Mouse (Mus musculus) left cerebral cortex, postnatal 10 days (tissue): Measurements from ENCODE around the gene Obscn. TPM values are rescaled to one million over a fixed set of nuclear protein-coding genes. Genes with fewer than 3 reads are reported as not detected.

Source experiments
- DNase-seq, 2 experiments: peaks; one replicate each; pipeline ENCODE4 v3.0.0; 2021 to 2022; ENCODE audit warnings: low spot score in 2 of 2, mixed read lengths in 1 of 2; ENCODE audit errors: extremely low spot score in 1 of 2
- intact Hi-C: fragments of 180-260 bp; cut with DNase I; formaldehyde crosslinking; loops from one replicate; pipeline ENCODE4 v1.15.1; 2025
- total RNA-seq, 2 experiments: library from RNA; stranded (reverse); gene quantifications; 2 replicates each; pipeline ENCODE4 v1.2.3; 2021

Gene Obscn
- total RNA-seq, 2 experiments from 2014 or later, result 2.1 to 2.3 TPM

GRCm38 (mm10) chr11:59083125-59083524, 53.1 kb downstream of the Obscn start:
- intact Hi-C loops, result loop anchor here (5.0 kb wide), 1 partner anchor 71 kb away; no protein-coding TSS in a partner anchor
- DNase-seq, result no peak

DNA sequence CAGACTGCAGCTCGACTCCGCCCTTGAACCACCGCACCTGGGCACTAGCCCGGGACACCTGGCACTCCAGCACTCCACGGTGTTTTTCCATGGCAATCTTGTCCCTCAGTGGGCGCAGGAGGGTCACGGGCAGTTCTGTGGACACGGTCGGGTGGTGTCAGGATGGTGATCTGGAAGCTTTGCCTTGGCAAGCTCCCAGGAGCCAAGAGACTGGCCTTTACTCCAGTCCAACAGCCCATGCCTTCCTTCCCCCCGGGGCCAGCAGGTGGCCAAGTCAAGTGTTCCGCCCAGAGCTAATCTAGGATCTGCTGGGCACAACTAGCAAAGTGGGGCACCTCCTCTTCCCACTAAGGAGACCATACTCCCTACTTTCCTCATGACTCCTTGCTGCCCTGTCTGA, 57.9 kb downstream of the Obscn start:
- DNase-seq, result no peak
- intact Hi-C loops, result no loop called here

DNA sequence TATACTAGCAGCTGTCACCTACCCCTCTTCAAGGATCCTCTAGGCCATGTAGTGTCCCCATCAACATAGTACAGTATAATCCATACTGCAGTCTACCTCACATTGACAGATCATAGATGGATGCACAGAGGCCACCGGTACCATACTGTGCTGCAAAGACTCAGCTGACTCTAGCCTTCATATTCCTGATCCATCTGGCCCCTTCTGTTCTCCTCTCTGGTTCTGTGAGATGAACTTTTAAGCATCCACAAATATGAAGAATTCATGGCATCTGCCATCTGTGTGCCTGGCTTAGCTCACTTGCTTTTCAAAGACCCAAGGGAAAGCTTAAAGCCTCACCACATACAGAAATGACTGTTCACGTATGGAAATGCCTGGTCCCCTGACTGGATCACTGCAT, 65.9 kb downstream of the Obscn start:
- peak in 1 of 2 experiments; percentile 9 for DNase-seq
- intact Hi-C loops, result no loop called here

DNA sequence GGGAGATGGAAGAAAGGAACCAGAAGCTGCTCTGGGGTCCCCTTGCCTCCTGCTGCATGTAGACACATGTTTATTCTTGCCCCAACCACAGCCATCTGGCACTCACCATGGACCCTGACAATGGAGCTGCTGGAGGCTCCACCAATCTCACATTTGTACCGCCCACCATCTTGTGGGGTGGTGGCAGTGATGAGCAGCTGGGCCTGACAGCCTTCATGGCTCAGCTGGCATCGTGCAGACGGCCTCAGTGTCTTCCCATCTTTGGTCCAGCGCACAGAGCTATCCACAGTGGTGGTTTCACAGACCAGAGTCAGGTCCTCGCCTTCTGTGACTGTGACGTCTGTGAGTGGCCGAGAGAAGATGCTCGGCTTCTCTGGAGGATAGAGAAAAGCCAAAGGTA, 67.3 kb downstream of the Obscn start:
- intact Hi-C loops, result no loop called here
- no peak for DNase-seq

DNA sequence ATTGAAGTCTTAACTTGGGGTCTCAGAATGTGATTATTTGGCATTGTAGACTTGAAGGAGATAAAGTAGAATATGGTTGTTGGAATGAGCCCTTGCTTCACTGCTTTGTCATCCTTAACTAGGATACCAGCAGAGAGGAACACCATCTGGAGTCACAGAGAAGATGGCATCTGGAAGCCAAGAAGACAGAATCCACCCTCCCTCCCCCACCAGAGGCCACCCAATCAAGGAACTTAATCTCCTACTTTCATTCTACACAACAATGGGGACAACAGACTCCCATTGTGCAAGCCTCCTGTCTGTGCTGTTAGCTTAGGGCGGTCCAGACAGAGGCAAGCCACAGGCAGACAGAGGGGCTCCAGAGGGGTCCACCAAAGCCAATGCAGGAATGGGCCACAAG, 67.8 kb downstream of the Obscn start:
- no peak for DNase-seq
- intact Hi-C loops, result no loop called here

GRCm38 (mm10) chr11:59067921-59068320, 68.3 kb downstream of the Obscn start:
- intact Hi-C loops, result no loop called here
- DNase-seq, result no peak

DNA sequence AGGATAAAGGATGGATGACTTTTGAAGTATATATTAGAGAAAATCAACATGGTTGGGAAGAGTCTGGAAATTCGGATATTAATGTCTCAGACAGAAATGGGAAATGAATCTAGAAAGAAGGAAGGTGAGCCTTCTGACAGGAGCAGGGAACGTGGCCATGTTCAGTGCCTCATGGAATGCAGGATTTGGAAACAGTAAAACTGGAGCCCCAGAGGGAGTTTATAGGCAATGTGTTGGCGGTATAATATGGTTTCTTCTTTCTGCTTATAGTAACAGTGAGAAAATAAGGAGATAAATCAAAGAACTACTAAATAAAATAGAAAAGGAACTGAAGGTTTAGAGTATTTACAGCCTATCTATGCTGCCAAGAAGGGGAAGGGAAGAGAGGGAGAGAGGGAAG, 78.2 kb downstream of the Obscn start:
- peak in 1 of 2 experiments; percentile 12 for DNase-seq

GRCm38 (mm10) chr11:59051031-59051430, 85.2 kb downstream of the Obscn start:
- DNase-seq, result no peak
- intact Hi-C loops, result no loop called here

More for the DNA sequence above, 78.2 kb downstream of the Obscn start:
- intact Hi-C loops, result no loop called here

DNA sequence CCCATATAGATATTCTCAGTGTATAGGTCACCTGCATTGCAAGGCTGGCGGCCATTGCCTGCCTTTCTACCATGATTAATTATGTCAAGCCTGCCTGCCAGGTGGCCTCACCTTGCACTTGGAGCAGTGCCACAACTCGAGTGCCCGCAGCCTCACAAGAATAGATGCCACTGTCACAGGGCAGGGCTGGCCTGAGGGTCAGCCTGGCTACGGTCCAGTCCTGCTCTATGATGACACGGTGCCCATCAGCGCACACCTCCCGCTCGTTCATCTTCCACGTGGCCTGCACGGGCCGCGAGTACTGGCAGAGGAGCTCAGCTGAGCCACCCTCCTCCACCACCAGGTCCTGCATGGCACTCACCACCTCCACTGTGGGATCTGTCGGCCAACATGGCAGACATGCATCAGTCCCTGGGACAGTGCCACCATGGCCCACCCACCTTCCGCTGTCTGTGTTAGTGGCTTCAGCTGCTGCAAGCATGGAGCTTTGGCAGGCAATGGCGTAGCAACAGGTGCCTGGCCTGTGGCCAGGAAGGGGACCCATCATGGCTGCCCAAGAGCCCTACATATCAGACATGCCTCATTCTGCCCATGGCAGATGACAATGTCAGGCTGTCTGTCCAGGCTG, 91.4 kb downstream of the Obscn start:
- intact Hi-C loops, result no loop called here
- no peak for DNase-seq

GRCm38 (mm10) chr11:59029003-59029402, 107.2 kb downstream of the Obscn start:
- intact Hi-C loops, result no loop called here
- no peak for DNase-seq

- intact Hi-C loops, result no loop called here
- no peak for DNase-seq
Observed at GRCm38 (mm10) chr11:59026411-59026810, 109.8 kb downstream of the Obscn start.

- intact Hi-C loops, result no loop called here
- DNase-seq, result peak in 1 of 2 experiments; percentile 57
Observed at GRCm38 (mm10) chr11:59015052-59015451, 121.2 kb downstream of the Obscn start.

DNA sequence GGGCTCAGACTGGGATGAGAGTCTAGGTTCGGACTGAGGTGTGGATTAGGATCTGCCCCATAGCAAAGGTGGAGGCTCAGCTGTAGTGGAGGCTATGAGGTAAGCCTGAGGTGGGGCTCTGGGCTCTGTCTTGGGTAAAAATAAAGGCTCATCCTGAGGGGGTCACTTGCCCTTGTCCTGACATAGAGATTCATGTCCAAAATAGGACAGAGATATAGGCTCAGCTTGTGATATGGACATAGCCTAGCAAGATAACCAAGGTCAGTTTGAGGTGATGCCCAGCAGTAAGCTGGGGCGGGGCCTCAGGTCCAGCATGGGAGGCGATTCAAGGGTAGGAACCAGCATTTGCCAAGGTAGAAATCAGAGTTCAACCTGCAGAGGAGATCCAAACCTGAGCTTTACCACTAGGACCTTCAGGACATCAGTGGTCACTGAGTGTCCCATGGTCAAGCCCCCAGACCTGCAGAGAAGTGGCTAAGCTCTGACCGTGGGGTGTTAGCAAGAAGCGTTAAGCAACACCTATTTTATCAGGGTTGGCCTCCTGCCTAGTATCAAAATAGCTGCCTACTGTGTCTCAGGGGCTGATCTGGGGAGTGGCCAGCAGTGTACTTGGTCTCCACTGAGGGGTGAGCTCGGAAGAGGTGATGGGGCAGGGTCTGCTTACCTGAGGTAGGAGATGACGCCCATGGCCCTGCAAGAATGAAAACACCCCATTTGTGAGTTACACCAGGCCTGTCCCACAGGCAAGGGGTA, 133.7 kb downstream of the Obscn start:
- intact Hi-C loops, result no loop called here
- no peak for DNase-seq

DNA sequence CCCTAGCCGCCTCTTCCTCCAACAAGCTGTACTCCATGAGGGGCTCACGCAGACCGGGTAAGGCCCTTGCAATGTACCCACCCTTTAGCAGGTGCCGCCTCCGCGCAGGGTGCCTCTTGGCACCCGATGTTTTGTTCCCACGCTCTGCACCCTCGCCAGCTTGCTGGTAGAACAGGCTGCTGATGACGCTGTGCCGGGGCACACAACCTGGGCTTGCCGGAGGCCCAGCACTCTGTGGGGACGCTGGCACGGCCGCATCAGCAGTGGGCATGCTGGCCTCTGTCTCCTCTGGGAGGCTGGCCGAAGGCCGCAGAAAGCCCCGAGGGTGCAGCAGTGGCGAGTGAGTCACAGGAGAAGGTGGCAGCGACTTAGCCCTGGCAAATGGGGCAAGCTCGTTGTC, 135.6 kb downstream of the Obscn start:
- DNase-seq, result no peak

DNA sequence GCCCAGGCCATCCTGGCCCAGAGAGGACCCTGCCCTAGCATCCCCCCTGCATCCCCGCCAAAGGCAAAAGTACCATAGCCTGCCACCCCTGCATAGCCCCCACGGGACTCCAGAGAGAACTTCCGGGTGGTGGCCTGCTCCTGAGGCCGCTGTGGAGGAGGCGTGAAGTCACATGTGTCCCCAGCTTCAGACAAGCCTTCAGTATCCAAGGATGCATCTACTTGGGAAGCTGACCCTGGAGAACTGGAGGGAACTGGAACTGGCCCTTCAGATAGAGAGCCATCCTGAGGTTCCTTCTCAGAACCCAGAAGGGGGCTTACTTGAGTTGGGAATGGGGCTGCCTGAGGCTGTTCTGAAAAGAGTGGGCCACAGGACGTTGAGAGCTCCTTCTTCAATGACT, 136.4 kb downstream of the Obscn start:
- intact Hi-C loops, result no loop called here
- no peak for DNase-seq

More for the DNA sequence above, 135.6 kb downstream of the Obscn start:
- intact Hi-C loops, result no loop called here

GRCm38 (mm10) chr11:58999158-58999557, 137.0 kb downstream of the Obscn start:
- intact Hi-C loops, result no loop called here
- no peak for DNase-seq

- intact Hi-C loops, result no loop called here
- DNase-seq, result no peak
Observed at GRCm38 (mm10) chr11:58997541-58997940, 138.7 kb downstream of the Obscn start.

DNA sequence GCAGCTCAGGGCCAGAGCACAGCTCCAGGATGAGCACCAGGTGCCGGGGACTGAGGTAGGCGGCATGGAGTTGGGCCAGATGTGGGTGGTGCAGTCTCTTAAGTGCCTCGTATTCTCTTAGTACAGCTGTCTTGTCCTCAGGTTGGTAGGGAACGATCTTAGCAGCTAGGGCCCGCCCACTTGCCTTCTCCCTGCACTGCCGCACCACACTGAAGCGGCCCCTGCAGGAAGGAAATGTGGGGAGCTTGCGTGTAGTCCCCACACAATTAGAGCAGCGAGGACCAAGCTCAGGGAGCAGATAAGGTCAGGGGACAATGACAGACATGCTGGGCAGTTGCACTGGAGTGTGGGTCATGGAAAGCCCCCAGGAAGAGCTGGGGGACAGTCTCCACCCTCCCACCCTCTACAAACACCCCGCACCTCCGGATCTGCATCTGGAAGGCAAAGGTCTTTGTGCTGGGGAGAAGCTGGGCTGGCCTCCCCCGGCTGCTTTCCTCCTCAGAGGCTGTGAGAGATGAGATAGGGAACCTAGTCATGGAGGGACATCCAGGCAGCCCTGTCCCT, 140.3 kb downstream of the Obscn start:
- DNase-seq, result peak in 1 of 2 experiments; percentile 40
- intact Hi-C loops, result no loop called here

- peak in 1 of 2 experiments; percentile 14 for DNase-seq
- intact Hi-C loops, result no loop called here
Observed at GRCm38 (mm10) chr11:58995061-58995806, 141.0 kb downstream of the Obscn start.
